Mouse (Mus musculus): Measurements from ENCODE around the gene Trip11. TPM values are rescaled to one million over a fixed set of nuclear protein-coding genes. Genes with fewer than 3 reads are reported as not detected.
A peak's percentile ranks its signal among the peaks of the same experiment; 100 is the strongest.

Trip11 gene
- polyA plus RNA-seq, 1 experiment from 2014 or later: 28.1 TPM

- WGBS: 94% methylated on average over 8 of the region's 8 CpGs
- no peak overlapping the region for H3K9ac ChIP-seq (ENCODE audit: low read depth, low read length)
- H3K4me1 ChIP-seq (replicated peaks; ENCODE audit: control insufficient read depth, insufficient read depth, low read length): no peaks in the 10 kb centered on the region
- DNase-seq (ENCODE audit: low spot score): no peak
- no peaks in the 10 kb centered on the region for H3K27me3 ChIP-seq (ENCODE audit: control insufficient read depth, insufficient read depth, low read length)
- ATAC-seq (ENCODE audit: low FRiP score): no peak
- no peak overlapping the region for H3K4me2 ChIP-seq (replicated peaks; ENCODE audit: low read depth, low read length)
- no peak overlapping the region for H3K27ac ChIP-seq (ENCODE audit: low read depth, low read length)
- H3K36me3 ChIP-seq (ENCODE audit: control insufficient read depth, insufficient read depth, low read length): peaks cover 4% of the 10 kb centered on the region
- no peak overlapping the region for H3K4me3 ChIP-seq (ENCODE audit: low read depth, low read length)
- no peaks in the 10 kb centered on the region for H3K9me3 ChIP-seq (ENCODE audit: control insufficient read depth, low read length)
Measured at GRCm38 (mm10) chr12:101947986-101948385, 34.9 kb upstream of the Trip11 start.

GRCm38 (mm10) chr12:101937572-101937971 lies 24.5 kb upstream of the Trip11 start:
- DNase-seq (ENCODE audit: low spot score) (peak; percentile 5), ATAC-seq (ENCODE audit: low FRiP score) (no peak)
- WGBS: 83% methylated on average over 7 of the region's 7 CpGs
- no peaks in the 10 kb centered on the region for H3K27me3 ChIP-seq (ENCODE audit: control insufficient read depth, insufficient read depth, low read length)
- no peak overlapping the region for H3K4me3 ChIP-seq (ENCODE audit: low read depth, low read length)
- H3K36me3 ChIP-seq (ENCODE audit: control insufficient read depth, insufficient read depth, low read length): peaks cover 12% of the 10 kb centered on the region
- no peaks in the 10 kb centered on the region for H3K4me1 ChIP-seq (replicated peaks; ENCODE audit: control insufficient read depth, insufficient read depth, low read length)
- no peaks in the 10 kb centered on the region for H3K9me3 ChIP-seq (ENCODE audit: control insufficient read depth, low read length)
- H3K9ac ChIP-seq (ENCODE audit: low read depth, low read length): no peak overlapping the region
- H3K4me2 ChIP-seq (replicated peaks; ENCODE audit: low read depth, low read length): no peak overlapping the region
- no peak overlapping the region for H3K27ac ChIP-seq (ENCODE audit: low read depth, low read length)

- H3K4me3 ChIP-seq (ENCODE audit: low read depth, low read length): no peak overlapping the region
- no peak overlapping the region for H3K4me2 ChIP-seq (replicated peaks; ENCODE audit: low read depth, low read length)
- 96% methylated on average over 3 of the region's 3 CpGs for WGBS
- H3K9me3 ChIP-seq (ENCODE audit: control insufficient read depth, low read length): no peaks in the 10 kb centered on the region
- H3K4me1 ChIP-seq (replicated peaks; ENCODE audit: control insufficient read depth, insufficient read depth, low read length): no peaks in the 10 kb centered on the region
- no peak overlapping the region for H3K9ac ChIP-seq (ENCODE audit: low read depth, low read length)
- H3K36me3 ChIP-seq (ENCODE audit: control insufficient read depth, insufficient read depth, low read length): peaks cover 5% of the 10 kb centered on the region; the same call in 1 of the 2 replicates
- DNase-seq (ENCODE audit: low spot score) (no peak), ATAC-seq (ENCODE audit: low FRiP score) (no peak)
- no peaks in the 10 kb centered on the region for H3K27me3 ChIP-seq (ENCODE audit: control insufficient read depth, insufficient read depth, low read length)
- H3K27ac ChIP-seq (ENCODE audit: low read depth, low read length): no peak overlapping the region
Measured at GRCm38 (mm10) chr12:101935223-101935622, 22.2 kb upstream of the Trip11 start.

GRCm38 (mm10) chr12:101928423-101928822 lies 15.4 kb upstream of the Trip11 start:
- 97% methylated on average over 1 of the region's 1 CpGs for WGBS
- H3K36me3 ChIP-seq (ENCODE audit: control insufficient read depth, insufficient read depth, low read length): no peaks in the 10 kb centered on the region
- ATAC-seq (ENCODE audit: low FRiP score): no peak

GRCm38 (mm10) chr12:101922313-101922712 lies 9.2 kb upstream of the Trip11 start:
- no peaks in the 10 kb centered on the region for H3K36me3 ChIP-seq (ENCODE audit: control insufficient read depth, insufficient read depth, low read length)
- no peak for ATAC-seq (ENCODE audit: low FRiP score)
- WGBS: 89% methylated on average over 6 of the region's 6 CpGs
- no peak overlapping the region for H3K4me3 ChIP-seq (ENCODE audit: low read depth, low read length)
- no peaks in the 10 kb centered on the region for H3K4me1 ChIP-seq (replicated peaks; ENCODE audit: control insufficient read depth, insufficient read depth, low read length)
- H3K27ac ChIP-seq (ENCODE audit: low read depth, low read length): no peak overlapping the region
- H3K9ac ChIP-seq (ENCODE audit: low read depth, low read length): no peak overlapping the region
- no peak for DNase-seq (ENCODE audit: low spot score)
- H3K27me3 ChIP-seq (ENCODE audit: control insufficient read depth, insufficient read depth, low read length): no peaks in the 10 kb centered on the region
- no peaks in the 10 kb centered on the region for H3K9me3 ChIP-seq (ENCODE audit: control insufficient read depth, low read length)
- no peak overlapping the region for H3K4me2 ChIP-seq (replicated peaks; ENCODE audit: low read depth, low read length)

More at GRCm38 (mm10) chr12:101928423-101928822, 15.4 kb upstream of the Trip11 start:
- H3K27me3 ChIP-seq (ENCODE audit: control insufficient read depth, insufficient read depth, low read length): no peaks in the 10 kb centered on the region
- no peak overlapping the region for H3K27ac ChIP-seq (ENCODE audit: low read depth, low read length)
- H3K4me1 ChIP-seq (replicated peaks; ENCODE audit: control insufficient read depth, insufficient read depth, low read length): no peaks in the 10 kb centered on the region
- DNase-seq (ENCODE audit: low spot score): no peak
- H3K4me3 ChIP-seq (ENCODE audit: low read depth, low read length): no peak overlapping the region
- H3K4me2 ChIP-seq (replicated peaks; ENCODE audit: low read depth, low read length): no peak overlapping the region
- no peaks in the 10 kb centered on the region for H3K9me3 ChIP-seq (ENCODE audit: control insufficient read depth, low read length)
- H3K9ac ChIP-seq (ENCODE audit: low read depth, low read length): no peak overlapping the region

GRCm38 (mm10) chr12:101919847-101920246 lies 6.8 kb upstream of the Trip11 start:
- no peak overlapping the region for H3K9ac ChIP-seq (ENCODE audit: low read depth, low read length)
- no peaks in the 10 kb centered on the region for H3K9me3 ChIP-seq (ENCODE audit: control insufficient read depth, low read length)
- whole genome bisulfite sequencing: 83% methylated on average over 3 of the region's 3 CpGs
- no peak overlapping the region for H3K4me3 ChIP-seq (ENCODE audit: low read depth, low read length)
- H3K27me3 ChIP-seq (ENCODE audit: control insufficient read depth, insufficient read depth, low read length): no peaks in the 10 kb centered on the region
- no peak overlapping the region for H3K27ac ChIP-seq (ENCODE audit: low read depth, low read length)
- no peaks in the 10 kb centered on the region for H3K4me1 ChIP-seq (replicated peaks; ENCODE audit: control insufficient read depth, insufficient read depth, low read length)
- no peaks in the 10 kb centered on the region for H3K36me3 ChIP-seq (ENCODE audit: control insufficient read depth, insufficient read depth, low read length)
- DNase-seq (ENCODE audit: low spot score) (no peak), ATAC-seq (ENCODE audit: low FRiP score) (no peak)
- no peak overlapping the region for H3K4me2 ChIP-seq (replicated peaks; ENCODE audit: low read depth, low read length)

GRCm38 (mm10) chr12:101917165-101917564 lies 4.1 kb upstream of the Trip11 start:
- no peaks in the 10 kb centered on the region for H3K27me3 ChIP-seq (ENCODE audit: control insufficient read depth, insufficient read depth, low read length)
- ATAC-seq (ENCODE audit: low FRiP score) (no peak), DNase-seq (ENCODE audit: low spot score) (no peak)
- no peaks in the 10 kb centered on the region for H3K4me1 ChIP-seq (replicated peaks; ENCODE audit: control insufficient read depth, insufficient read depth, low read length)
- H3K36me3 ChIP-seq (ENCODE audit: control insufficient read depth, insufficient read depth, low read length): no peaks in the 10 kb centered on the region
- no peak overlapping the region for H3K4me2 ChIP-seq (replicated peaks; ENCODE audit: low read depth, low read length)
- H3K9me3 ChIP-seq (ENCODE audit: control insufficient read depth, low read length): no peaks in the 10 kb centered on the region
- H3K27ac ChIP-seq (ENCODE audit: low read depth, low read length): no peak overlapping the region
- H3K4me3 ChIP-seq (ENCODE audit: low read depth, low read length): no peak overlapping the region
- no peak overlapping the region for H3K9ac ChIP-seq (ENCODE audit: low read depth, low read length)

GRCm38 (mm10) chr12:101911346-101911745 lies 1.7 kb downstream of the Trip11 start:
- Histone ChIP-seq H3K4me1 (replicated peaks; ENCODE audit: control insufficient read depth, insufficient read depth, low read length) (0 out of 2 replicates have a peak, but pooled peaks cover 2% of the 10 kb centered on the region), H3K4me3 (ENCODE audit: low read depth, low read length) (no peak overlapping the region), H3K27ac (ENCODE audit: low read depth, low read length) (no peak overlapping the region), H3K9me3 (ENCODE audit: control insufficient read depth, low read length) (no peaks in the 10 kb centered on the region), H3K9ac (ENCODE audit: low read depth, low read length) (no peak overlapping the region), H3K27me3 (ENCODE audit: control insufficient read depth, insufficient read depth, low read length) (no peaks in the 10 kb centered on the region), H3K36me3 (ENCODE audit: control insufficient read depth, insufficient read depth, low read length) (no peaks in the 10 kb centered on the region), H3K4me2 (replicated peaks; ENCODE audit: low read depth, low read length) (no peak overlapping the region)
- WGBS: 86% methylated on average over 3 of the region's 3 CpGs
- no peak for DNase-seq (ENCODE audit: low spot score)
- no peak for ATAC-seq (ENCODE audit: low FRiP score)

- DNase-seq (ENCODE audit: low spot score): no peak
- H3K4me2 ChIP-seq (replicated peaks; ENCODE audit: low read depth, low read length): no peak overlapping the region
- WGBS: 92% methylated on average over 6 of the region's 6 CpGs
- 0 out of 2 replicates have a peak, but pooled peaks cover 2% of the 10 kb centered on the region for H3K4me1 ChIP-seq (replicated peaks; ENCODE audit: control insufficient read depth, insufficient read depth, low read length)
- H3K27me3 ChIP-seq (ENCODE audit: control insufficient read depth, insufficient read depth, low read length): no peaks in the 10 kb centered on the region
- H3K27ac ChIP-seq (ENCODE audit: low read depth, low read length): no peak overlapping the region
- no peak for ATAC-seq (ENCODE audit: low FRiP score)
- no peaks in the 10 kb centered on the region for H3K9me3 ChIP-seq (ENCODE audit: control insufficient read depth, low read length)
- no peaks in the 10 kb centered on the region for H3K36me3 ChIP-seq (ENCODE audit: control insufficient read depth, insufficient read depth, low read length)
- no peak overlapping the region for H3K9ac ChIP-seq (ENCODE audit: low read depth, low read length)
- H3K4me3 ChIP-seq (ENCODE audit: low read depth, low read length): no peak overlapping the region
Measured at GRCm38 (mm10) chr12:101910360-101910759, 2.7 kb downstream of the Trip11 start.

All from hindbrain, embryonic 11.5 days (tissue).